Mouse (Mus musculus) heart, postnatal 0 days (tissue): ENCODE data around the gene Slco1a4.

ENCODE experiments used
- CTCF ChIP-seq: IDR thresholded peaks from 2 replicates; pipeline ENCODE4 v1.5.1; 2016; ENCODE audit warnings: antibody characterized with exemption, control low read depth, low read depth
- EP300 ChIP-seq: IDR thresholded peaks from 2 replicates; pipeline ENCODE4 v1.6.1; 2016; ENCODE audit warnings: antibody characterized with exemption, low read depth

- TF ChIP-seq CTCF = no peak
- no peak for TF ChIP-seq EP300
These were observed 82.3 kb downstream of the Slco1a4 start, which contains the start of gene Gm5724 for GRCm38 (mm10) chr6:141773710-141774109.
